Mouse (Mus musculus): ENCODE measurements around the gene Hhat. TPM values are rescaled to one million over a fixed set of nuclear protein-coding genes. Genes with fewer than 3 reads are reported as not detected.

The Hhat gene
- polyA plus RNA-seq, 1 experiment from 2014 or later = 9.2 TPM

DNA sequence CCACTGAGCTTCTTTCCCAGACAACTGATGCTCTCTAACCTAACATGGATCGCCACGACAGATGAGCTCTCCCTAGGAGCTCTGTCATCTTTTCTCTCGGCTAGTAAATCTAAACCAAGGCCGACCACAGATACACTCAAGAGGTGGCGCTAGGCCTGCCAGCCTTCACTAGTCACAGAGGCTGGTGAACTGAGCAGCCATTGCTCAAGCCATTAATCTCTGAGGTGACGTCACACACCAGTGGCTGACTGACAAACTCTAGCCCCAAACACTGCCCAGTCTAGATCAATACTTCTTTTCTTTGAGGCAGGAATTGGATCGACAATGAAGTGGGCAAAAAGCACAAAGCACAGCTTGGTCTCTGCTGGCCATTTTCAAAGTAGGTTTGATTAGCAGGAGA lies 226.1 kb downstream of the Hhat start:
- ATAC-seq (ENCODE audit: insufficient read depth, low FRiP score, low TSS enrichment) = no peak
- Histone ChIP-seq H3K36me3 (ENCODE audit: control insufficient read depth, insufficient read depth, low read length) (no peaks in the 10 kb centered on the region), H3K9me3 (ENCODE audit: control insufficient read depth, low read length) (no peaks in the 10 kb centered on the region), H3K4me2 (ENCODE audit: low read depth) (no peak overlapping the region), H3K4me1 (ENCODE audit: control insufficient read depth, insufficient read depth, low read length) (no peaks in the 10 kb centered on the region), H3K27ac (ENCODE audit: low read depth, low read length) (no peak overlapping the region), H3K9ac (ENCODE audit: low read length) (no peak overlapping the region), H3K4me3 (ENCODE audit: low read depth, low read length) (no peak overlapping the region), H3K27me3 (ENCODE audit: control insufficient read depth, insufficient read depth, low read length) (no peaks in the 10 kb centered on the region)
- no peak for DNase-seq (ENCODE audit: low spot score)
- 59% methylated on average over 7 of the region's 7 CpGs for WGBS

DNA sequence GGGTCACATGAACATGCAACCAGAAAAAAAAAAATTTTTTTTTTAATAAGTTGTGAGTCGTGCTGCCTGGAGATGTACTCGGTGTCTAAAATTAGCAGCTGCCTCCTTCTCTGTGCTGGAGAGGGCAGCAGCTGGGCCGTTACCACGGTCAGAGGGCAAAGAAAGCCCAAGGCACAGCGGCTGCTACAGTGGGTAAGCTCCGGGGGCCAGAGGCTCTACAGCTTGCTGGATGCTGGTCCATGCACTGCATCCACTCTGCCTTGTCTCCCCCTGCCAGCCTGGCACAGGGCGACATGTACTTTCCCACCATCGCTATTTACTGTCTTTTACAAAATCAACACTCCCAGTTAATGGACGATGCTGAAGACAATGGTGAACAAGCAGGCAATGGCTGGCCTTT lies 226.9 kb downstream of the Hhat start:
- 57% methylated on average over 9 of the region's 9 CpGs for WGBS
- no peak for ATAC-seq (ENCODE audit: insufficient read depth, low FRiP score, low TSS enrichment)
- no peak overlapping the region for H3K27ac ChIP-seq (ENCODE audit: low read depth, low read length)

DNA sequence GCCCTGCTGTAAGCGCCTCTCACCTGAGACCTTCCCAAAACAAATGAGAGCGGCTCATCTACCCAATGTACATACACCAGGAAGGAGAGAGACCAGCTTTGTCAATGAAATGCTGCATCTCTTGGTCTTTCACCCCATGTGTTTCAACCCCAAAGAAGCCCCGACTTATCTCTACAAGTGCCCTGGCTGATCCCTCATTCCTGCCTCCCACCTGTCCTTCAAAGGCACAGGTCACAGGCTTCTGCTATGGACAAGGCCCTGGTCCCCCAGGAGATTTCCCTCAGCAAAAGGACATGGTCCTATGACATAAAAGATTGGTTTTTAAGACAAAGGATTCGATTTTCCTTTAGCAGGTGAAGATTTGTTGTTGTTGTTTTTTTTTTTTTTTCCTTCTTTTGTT lies 227.3 kb downstream of the Hhat start:
- no peaks in the 10 kb centered on the region for H3K9me3 ChIP-seq (ENCODE audit: control insufficient read depth, low read length)
- H3K4me3 ChIP-seq (ENCODE audit: low read depth, low read length) = no peak overlapping the region
- ATAC-seq (ENCODE audit: insufficient read depth, low FRiP score, low TSS enrichment) = no peak
- H3K36me3 ChIP-seq (ENCODE audit: control insufficient read depth, insufficient read depth, low read length) = no peaks in the 10 kb centered on the region
- H3K4me1 ChIP-seq (ENCODE audit: control insufficient read depth, insufficient read depth, low read length) = no peaks in the 10 kb centered on the region
- H3K27ac ChIP-seq (ENCODE audit: low read depth, low read length) = no peak overlapping the region
- 94% methylated on average over 4 of the region's 4 CpGs for WGBS
- H3K27me3 ChIP-seq (ENCODE audit: control insufficient read depth, insufficient read depth, low read length) = no peaks in the 10 kb centered on the region
- H3K9ac ChIP-seq (ENCODE audit: low read length) = no peak overlapping the region
- no peak for DNase-seq (ENCODE audit: low spot score)
- no peak overlapping the region for H3K4me2 ChIP-seq (ENCODE audit: low read depth)

More for the DNA sequence above, 226.9 kb downstream of the Hhat start:
- no peaks in the 10 kb centered on the region for H3K27me3 ChIP-seq (ENCODE audit: control insufficient read depth, insufficient read depth, low read length)
- DNase-seq (ENCODE audit: low spot score) = peak; percentile 35
- no peaks in the 10 kb centered on the region for H3K36me3 ChIP-seq (ENCODE audit: control insufficient read depth, insufficient read depth, low read length)
- no peak overlapping the region for H3K9ac ChIP-seq (ENCODE audit: low read length)
- no peaks in the 10 kb centered on the region for H3K9me3 ChIP-seq (ENCODE audit: control insufficient read depth, low read length)
- H3K4me2 ChIP-seq (ENCODE audit: low read depth) = no peak overlapping the region
- no peaks in the 10 kb centered on the region for H3K4me1 ChIP-seq (ENCODE audit: control insufficient read depth, insufficient read depth, low read length)
- no peak overlapping the region for H3K4me3 ChIP-seq (ENCODE audit: low read depth, low read length)

DNA sequence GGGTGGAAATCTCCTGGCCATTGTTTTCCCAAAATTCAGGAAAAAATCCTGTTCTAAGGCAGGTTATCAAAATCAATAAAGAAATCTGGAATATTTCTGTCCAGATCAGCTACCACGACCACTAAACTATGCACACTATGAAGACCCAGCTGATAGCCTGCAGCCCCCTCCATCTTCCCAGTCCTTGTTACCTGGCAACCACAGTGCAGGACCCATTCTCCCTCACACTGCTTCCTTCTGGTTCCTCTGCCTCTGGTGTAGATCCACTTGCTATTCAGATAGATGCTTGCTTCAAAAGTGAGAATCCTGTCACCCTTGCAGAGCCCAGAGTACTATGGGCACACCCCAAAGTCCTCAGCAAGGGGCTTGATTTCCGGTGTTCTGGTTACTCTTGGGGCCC lies 228.9 kb downstream of the Hhat start:
- no peaks in the 10 kb centered on the region for H3K9me3 ChIP-seq (ENCODE audit: control insufficient read depth, low read length)
- no peaks in the 10 kb centered on the region for H3K36me3 ChIP-seq (ENCODE audit: control insufficient read depth, insufficient read depth, low read length)
- H3K4me1 ChIP-seq (ENCODE audit: control insufficient read depth, insufficient read depth, low read length) = no peaks in the 10 kb centered on the region
- H3K9ac ChIP-seq (ENCODE audit: low read length) = no peak overlapping the region
- no peak for ATAC-seq (ENCODE audit: insufficient read depth, low FRiP score, low TSS enrichment)
- no peak overlapping the region for H3K27ac ChIP-seq (ENCODE audit: low read depth, low read length)
- H3K4me2 ChIP-seq (ENCODE audit: low read depth) = no peak overlapping the region
- H3K4me3 ChIP-seq (ENCODE audit: low read depth, low read length) = no peak overlapping the region
- 78% methylated on average over 2 of the region's 2 CpGs for WGBS
- no peak for DNase-seq (ENCODE audit: low spot score)
- no peaks in the 10 kb centered on the region for H3K27me3 ChIP-seq (ENCODE audit: control insufficient read depth, insufficient read depth, low read length)

DNA sequence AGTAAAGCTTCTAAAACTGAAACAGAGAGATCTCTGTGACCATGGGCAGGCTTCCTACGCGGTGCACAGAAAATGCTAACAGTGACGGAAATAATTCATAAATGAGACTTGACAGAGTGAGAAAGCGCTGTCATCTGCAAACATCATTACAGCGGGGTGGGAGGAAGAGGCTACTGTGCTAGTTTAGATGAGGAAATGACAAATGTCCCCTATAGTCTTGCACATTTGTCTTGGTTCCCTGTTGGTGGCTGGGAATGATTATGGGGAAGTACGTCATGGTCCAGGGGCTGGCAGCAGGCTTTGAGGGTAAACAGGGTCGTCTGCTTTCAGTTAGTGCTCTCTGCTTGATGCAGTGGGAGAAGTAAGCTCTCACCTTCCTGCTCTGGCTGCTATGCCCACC lies 233.9 kb downstream of the Hhat start:
- no peaks in the 10 kb centered on the region for H3K36me3 ChIP-seq (ENCODE audit: control insufficient read depth, insufficient read depth, low read length)
- H3K27ac ChIP-seq (ENCODE audit: low read depth, low read length) = no peak overlapping the region
- WGBS = 64% methylated on average over 7 of the region's 7 CpGs
- ATAC-seq (ENCODE audit: insufficient read depth, low FRiP score, low TSS enrichment) (no peak), DNase-seq (ENCODE audit: low spot score) (no peak)
- no peaks in the 10 kb centered on the region for H3K27me3 ChIP-seq (ENCODE audit: control insufficient read depth, insufficient read depth, low read length)
- H3K4me2 ChIP-seq (ENCODE audit: low read depth) = no peak overlapping the region
- no peaks in the 10 kb centered on the region for H3K9me3 ChIP-seq (ENCODE audit: control insufficient read depth, low read length)
- no peak overlapping the region for H3K4me3 ChIP-seq (ENCODE audit: low read depth, low read length)
- H3K4me1 ChIP-seq (ENCODE audit: control insufficient read depth, insufficient read depth, low read length) = no peaks in the 10 kb centered on the region
- H3K9ac ChIP-seq (ENCODE audit: low read length) = no peak overlapping the region

DNA sequence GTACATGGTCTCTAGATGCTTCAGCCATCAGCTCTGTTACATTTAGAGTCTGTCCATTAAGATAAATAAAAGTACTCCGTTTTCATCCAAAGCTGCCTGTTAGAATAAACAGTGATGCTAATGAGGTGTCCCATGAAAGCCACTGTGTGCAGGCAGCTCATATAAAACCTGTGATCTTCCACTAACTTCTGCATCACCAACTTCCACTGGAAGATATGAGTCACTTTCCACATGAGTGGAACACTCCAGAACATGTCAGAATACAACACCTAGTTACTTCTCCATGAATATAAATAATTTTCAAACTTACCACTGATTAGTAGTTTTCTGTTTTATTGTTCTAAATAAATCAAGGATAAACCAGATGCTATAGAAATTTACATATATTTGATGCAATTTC lies 234.6 kb downstream of the Hhat start:
- WGBS = 62% methylated on average over 1 of the region's 1 CpGs
- no peak for DNase-seq (ENCODE audit: low spot score)
- Histone ChIP-seq H3K4me2 (ENCODE audit: low read depth) (no peak overlapping the region), H3K27ac (ENCODE audit: low read depth, low read length) (no peak overlapping the region), H3K27me3 (ENCODE audit: control insufficient read depth, insufficient read depth, low read length) (no peaks in the 10 kb centered on the region), H3K36me3 (ENCODE audit: control insufficient read depth, insufficient read depth, low read length) (no peaks in the 10 kb centered on the region), H3K4me3 (ENCODE audit: low read depth, low read length) (no peak overlapping the region), H3K9me3 (ENCODE audit: control insufficient read depth, low read length) (no peaks in the 10 kb centered on the region), H3K9ac (ENCODE audit: low read length) (no peak overlapping the region), H3K4me1 (ENCODE audit: control insufficient read depth, insufficient read depth, low read length) (no peaks in the 10 kb centered on the region)
- no peak for ATAC-seq (ENCODE audit: insufficient read depth, low FRiP score, low TSS enrichment)

DNA sequence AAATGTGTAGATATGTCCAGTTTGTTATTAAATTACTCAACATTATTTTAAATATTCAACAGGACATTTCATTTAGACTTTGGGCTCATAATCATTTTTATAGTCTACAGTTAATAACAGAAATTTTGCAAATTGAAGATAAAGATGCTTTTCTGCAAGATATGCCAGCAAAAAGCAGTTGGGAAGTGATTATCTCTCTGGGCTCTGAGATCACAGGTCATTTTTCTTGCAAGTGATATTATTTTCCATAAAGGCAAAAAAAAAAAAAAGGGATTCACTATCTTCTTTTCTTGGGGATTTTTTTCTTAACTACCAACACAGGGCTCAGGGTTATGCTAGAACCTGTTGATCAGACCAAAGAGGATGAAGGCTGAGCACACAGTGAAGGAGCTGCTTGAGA lies 238.0 kb downstream of the Hhat start:
- no peaks in the 10 kb centered on the region for H3K9me3 ChIP-seq (ENCODE audit: control insufficient read depth, low read length)
- no peaks in the 10 kb centered on the region for H3K36me3 ChIP-seq (ENCODE audit: control insufficient read depth, insufficient read depth, low read length)
- H3K9ac ChIP-seq (ENCODE audit: low read length) = no peak overlapping the region
- ATAC-seq (ENCODE audit: insufficient read depth, low FRiP score, low TSS enrichment) (no peak), DNase-seq (ENCODE audit: low spot score) (no peak)
- no peak overlapping the region for H3K27ac ChIP-seq (ENCODE audit: low read depth, low read length)
- H3K27me3 ChIP-seq (ENCODE audit: control insufficient read depth, insufficient read depth, low read length) = no peaks in the 10 kb centered on the region
- H3K4me3 ChIP-seq (ENCODE audit: low read depth, low read length) = no peak overlapping the region
- no peaks in the 10 kb centered on the region for H3K4me1 ChIP-seq (ENCODE audit: control insufficient read depth, insufficient read depth, low read length)
- H3K4me2 ChIP-seq (ENCODE audit: low read depth) = no peak overlapping the region

DNA sequence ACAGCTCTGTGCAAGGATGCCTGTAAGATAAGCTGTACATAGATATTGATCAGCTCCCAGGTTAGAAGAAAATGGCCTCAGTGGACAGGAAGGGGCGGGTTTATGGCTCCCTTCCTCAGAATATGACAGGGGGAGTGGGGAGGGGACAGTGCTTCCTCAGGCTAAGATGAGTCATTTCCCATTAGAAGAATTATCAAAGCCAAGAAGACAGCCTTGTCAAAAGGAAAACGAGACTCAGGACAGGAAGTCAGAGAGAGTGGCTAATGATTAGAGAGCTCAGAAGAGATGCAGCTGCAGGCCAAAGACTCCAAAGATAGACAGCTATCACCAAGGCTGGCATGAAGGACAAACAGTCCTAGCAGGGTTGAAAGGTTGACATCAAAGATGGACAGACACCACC lies 238.8 kb downstream of the Hhat start:
- Histone ChIP-seq H3K9me3 (ENCODE audit: control insufficient read depth, low read length) (no peaks in the 10 kb centered on the region), H3K27me3 (ENCODE audit: control insufficient read depth, insufficient read depth, low read length) (no peaks in the 10 kb centered on the region), H3K4me1 (ENCODE audit: control insufficient read depth, insufficient read depth, low read length) (no peaks in the 10 kb centered on the region), H3K27ac (ENCODE audit: low read depth, low read length) (no peak overlapping the region), H3K36me3 (ENCODE audit: control insufficient read depth, insufficient read depth, low read length) (no peaks in the 10 kb centered on the region), H3K4me2 (ENCODE audit: low read depth) (no peak overlapping the region), H3K4me3 (ENCODE audit: low read depth, low read length) (no peak overlapping the region), H3K9ac (ENCODE audit: low read length) (no peak overlapping the region)
- WGBS = 61% methylated on average over 2 of the region's 2 CpGs
- ATAC-seq (ENCODE audit: insufficient read depth, low FRiP score, low TSS enrichment) (no peak), DNase-seq (ENCODE audit: low spot score) (no peak)

DNA sequence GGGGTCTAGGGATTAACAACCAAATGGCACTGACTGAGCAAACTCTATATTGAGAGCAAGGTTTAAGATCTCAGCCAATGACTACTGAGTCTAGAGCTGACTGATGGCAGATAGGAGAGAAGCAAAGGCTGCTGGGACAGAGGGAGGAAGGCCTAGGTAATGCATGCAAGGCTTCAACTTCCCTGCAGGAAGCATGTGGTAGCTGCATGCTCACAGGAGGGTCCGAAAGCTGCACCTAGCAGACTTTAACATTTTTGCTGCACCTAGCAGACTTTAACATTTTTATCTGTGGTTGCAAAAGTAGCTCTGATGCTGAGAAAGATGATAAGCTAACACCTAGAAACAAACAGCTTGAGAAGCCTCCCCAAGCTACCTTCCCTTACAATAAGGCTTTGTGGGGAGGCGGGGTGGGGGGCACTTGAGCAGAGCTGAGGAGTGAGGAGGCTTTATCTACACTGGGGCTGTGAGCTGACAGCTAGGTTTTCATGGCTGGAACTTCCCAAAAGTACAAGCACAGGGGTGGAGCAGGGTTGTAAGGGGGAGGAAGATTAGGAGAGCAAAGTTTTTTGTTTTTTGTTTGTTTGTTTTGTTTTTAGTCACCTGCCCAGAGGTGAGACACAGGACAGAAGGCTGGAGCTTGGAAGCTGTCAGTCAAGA lies 239.4 kb downstream of the Hhat start:
- H3K4me3 ChIP-seq (ENCODE audit: low read depth, low read length) = no peak overlapping the region
- no peak overlapping the region for H3K27ac ChIP-seq (ENCODE audit: low read depth, low read length)
- 86% methylated on average over 2 of the region's 2 CpGs for WGBS
- H3K9me3 ChIP-seq (ENCODE audit: control insufficient read depth, low read length) = no peaks in the 10 kb centered on the region
- H3K36me3 ChIP-seq (ENCODE audit: control insufficient read depth, insufficient read depth, low read length) = no peaks in the 10 kb centered on the region
- H3K4me2 ChIP-seq (ENCODE audit: low read depth) = no peak overlapping the region
- no peak for ATAC-seq (ENCODE audit: insufficient read depth, low FRiP score, low TSS enrichment)
- H3K9ac ChIP-seq (ENCODE audit: low read length) = no peak overlapping the region
- H3K4me1 ChIP-seq (ENCODE audit: control insufficient read depth, insufficient read depth, low read length) = no peaks in the 10 kb centered on the region
- H3K27me3 ChIP-seq (ENCODE audit: control insufficient read depth, insufficient read depth, low read length) = no peaks in the 10 kb centered on the region
- DNase-seq (ENCODE audit: low spot score) = no peak

All from neural tube, embryonic 11.5 days (tissue).